Mouse (Mus musculus) G1E (cell line): ENCODE data around the gene Trim69.

Source experiments
- CTCF ChIP-seq: IDR thresholded peaks from 2 replicates; pipeline ENCODE4 v1.5.1; 2012; ENCODE audit warnings: low read depth, low read length, inconsistent platforms, mixed read lengths
- GATA1 ChIP-seq: IDR thresholded peaks from 2 replicates; pipeline ENCODE4 v1.6.1; 2012; ENCODE audit warnings: borderline replicate concordance, low read length, inconsistent platforms, mixed read lengths
- GATA2 ChIP-seq: IDR thresholded peaks from 2 replicates; pipeline ENCODE4 v1.6.1; 2012; ENCODE audit warnings: low read depth, low read length, inconsistent platforms, borderline replicate concordance
- POLR2AphosphoS5 ChIP-seq: IDR thresholded peaks from 2 replicates; pipeline ENCODE4 v1.6.1; 2012; ENCODE audit warnings: low read depth, low read length, inconsistent platforms; ENCODE audit not compliant: insufficient replicate concordance

DNA sequence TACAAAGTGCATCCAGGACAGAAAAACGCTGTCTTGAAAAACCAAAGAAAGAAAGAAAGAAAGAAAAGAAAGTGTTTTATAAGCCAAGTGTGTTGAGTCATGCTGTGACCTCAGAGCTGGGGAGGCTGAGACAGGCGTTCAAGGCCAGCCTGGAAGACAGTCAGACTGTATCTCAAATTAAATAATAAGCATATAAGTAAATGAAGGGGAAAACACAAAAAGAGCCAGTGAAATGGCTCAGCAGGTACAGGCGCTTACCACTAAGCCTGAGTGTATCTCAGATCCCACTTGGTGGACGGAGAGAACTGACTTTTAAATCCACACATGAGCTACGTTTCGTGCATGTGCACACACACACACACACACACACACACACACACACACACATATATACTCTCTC lies 11.2 kb upstream of the Trim69 start:
- TF ChIP-seq CTCF (no peak), POLR2AphosphoS5 (no peak), GATA2 (no peak), GATA1 (no peak)
